Comparison of ENCODE assay signal across 24 mouse cellular contexts in genomic region chr2:153417841-153418240, GRCm38 (mm10).
"Had no signal": no experiment of that assay in that cellular context is flagged by ENCODE, and none has a peak within 500 bp of the region (broad histone marks: within the 10 kb centered on the region; RNA-seq: fewer than 3 reads in every experiment).

No protein-coding gene starts in this region.

- DNase-seq: gastrocnemius, adult 2 months; gastrocnemius, postnatal 14 days; gastrocnemius, postnatal 36 days; heart, adult 11 months; heart, adult 2 months; heart, postnatal 14 days; heart, postnatal 36 days; kidney, adult 11 months; kidney, adult 2 months; kidney, adult 9 months; kidney, postnatal 14 days; kidney, postnatal 36 days; lung, adult 18-20 months had no signal

- H3K4me3 ChIP-seq: gastrocnemius, adult 2 months; heart, adult 2 months; heart, embryonic 13.5 days; heart, embryonic 15.5 days; hindbrain, embryonic 13.5 days; hindbrain, embryonic 15.5 days; kidney, embryonic 15.5 days; limb, embryonic 13.5 days; limb, embryonic 15.5 days; liver, embryonic 12.5 days had no signal

- H3K27ac ChIP-seq: gastrocnemius, adult 2 months; heart, adult 2 months; heart, embryonic 13.5 days; heart, embryonic 15.5 days; hindbrain, embryonic 13.5 days; hindbrain, embryonic 15.5 days; hindbrain, postnatal 0 days; kidney, embryonic 15.5 days; kidney, postnatal 0 days; limb, embryonic 13.5 days; limb, embryonic 15.5 days; liver, embryonic 14.5 days had no signal

- ATAC-seq: hindbrain, postnatal 0 days; liver, embryonic 12.5 days had no signal
